8 mouse cellular contexts compared by ENCODE assay signal in genomic region chr11:114064871-114065388, GRCm38 (mm10). TPM values are rescaled to one million over a fixed set of nuclear protein-coding genes. Genes with fewer than 3 reads are reported as not detected.
DNase-seq lines count a peak whose midpoint lies in the region; ATAC-seq and TF ChIP-seq lines count a peak whose summit lies in the region.

No protein-coding gene starts in this region.

- H3K36me3 ChIP-seq in kidney, embryonic 14.5 days (ENCODE audit: control insufficient read depth, insufficient read depth, low read length): no peaks in the 10 kb centered on the region
- no peaks in the 10 kb centered on the region for H3K36me3 ChIP-seq in hindbrain, embryonic 11.5 days (ENCODE audit: control insufficient read depth, insufficient read depth, low read length)
- H3K36me3 ChIP-seq in liver, postnatal 0 days (replicated peaks; ENCODE audit: insufficient read depth, low read length): no peaks in the 10 kb centered on the region

- no peak for TF ChIP-seq EP300 in liver, postnatal 0 days (IDR thresholded peaks at IDR 0.05; ENCODE audit: low read depth)

- TF ChIP-seq CTCF in liver, postnatal 0 days (IDR thresholded peaks at IDR 0.05; ENCODE audit: low read depth): 0 out of 2 replicates have a peak, but pooled peaks have one; percentile 5

- no peaks in the 10 kb centered on the region for H3K9me3 ChIP-seq in kidney, embryonic 14.5 days (ENCODE audit: control insufficient read depth, low read length)
- H3K9me3 ChIP-seq in hindbrain, embryonic 11.5 days (ENCODE audit: control insufficient read depth, low read length): no peaks in the 10 kb centered on the region
- no peaks in the 10 kb centered on the region for H3K9me3 ChIP-seq in liver, postnatal 0 days (ENCODE audit: low read length)

- H3K9ac ChIP-seq in kidney, embryonic 14.5 days (ENCODE audit: low read depth, low read length): peak overlapping the region; percentile 64
- H3K9ac ChIP-seq in hindbrain, embryonic 11.5 days (ENCODE audit: low read depth, low read length): peak overlapping the region; percentile 87
- H3K9ac ChIP-seq in liver, postnatal 0 days (replicated peaks): no peak overlapping the region

- peak; percentile 2; the same call in 1 of the 2 replicates for ATAC-seq in kidney, embryonic 14.5 days (ENCODE audit: low FRiP score, low TSS enrichment)
- no peak for ATAC-seq in hindbrain, embryonic 11.5 days (ENCODE audit: low FRiP score)
- no peak for ATAC-seq in liver, postnatal 0 days

- 1% methylated on average over 32 of the region's 32 CpGs for WGBS in kidney, embryonic 14.5 days
- under 1% methylated on average over 32 of the region's 32 CpGs for WGBS in hindbrain, embryonic 11.5 days
- WGBS in liver, postnatal 0 days (ENCODE audit: insufficient replicate concordance): under 1% methylated on average over 21 of the region's 32 CpGs

- H3K4me2 ChIP-seq in kidney, embryonic 14.5 days (replicated peaks; ENCODE audit: low read depth, low read length): peak overlapping the region; percentile 93
- H3K4me2 ChIP-seq in hindbrain, embryonic 11.5 days (replicated peaks; ENCODE audit: low read depth, low read length): peak overlapping the region; percentile 100
- peak overlapping the region; percentile 72 for H3K4me2 ChIP-seq in liver, postnatal 0 days (ENCODE audit: low read depth, low read length)

- H3K4me3 ChIP-seq in kidney, embryonic 14.5 days (ENCODE audit: low read length): peak overlapping the region; percentile 53
- peak overlapping the region; percentile 67 for H3K4me3 ChIP-seq in hindbrain, embryonic 11.5 days (ENCODE audit: low read depth, low read length)
- H3K4me3 ChIP-seq in liver, postnatal 0 days (ENCODE audit: low read depth, low read length): peak overlapping the region; percentile 41

- no peak overlapping the region for H3K27ac ChIP-seq in kidney, embryonic 14.5 days (ENCODE audit: low read depth, low read length)
- no peak overlapping the region for H3K27ac ChIP-seq in hindbrain, embryonic 11.5 days (ENCODE audit: low read depth, low read length)
- no peak overlapping the region for H3K27ac ChIP-seq in liver, postnatal 0 days (ENCODE audit: low read depth)

- H3K4me1 ChIP-seq in kidney, embryonic 14.5 days (ENCODE audit: control insufficient read depth, insufficient read depth, low read length): peaks cover 26% of the 10 kb centered on the region
- H3K4me1 ChIP-seq in hindbrain, embryonic 11.5 days (replicated peaks; ENCODE audit: control insufficient read depth, insufficient read depth, low read length): peaks cover 18% of the 10 kb centered on the region
- H3K4me1 ChIP-seq in liver, postnatal 0 days (ENCODE audit: insufficient read depth): peaks cover 14% of the 10 kb centered on the region; the same call in 1 of the 2 replicates

- no peak for DNase-seq in kidney, adult 8-10 months
- DNase-seq in embryo, embryonic 11 days: peak; percentile 57
- DNase-seq in hindbrain, embryonic 11.5 days (ENCODE audit: low spot score): peak; percentile 56
- DNase-seq in liver, postnatal 0 days: no peak
- DNase-seq in c-Kit-positive CD71-positive TER-119-positive erythroid progenitor cells, embryonic 14.5 days (ENCODE audit: low spot score): no peak
- DNase-seq in layer of hippocampus, adult 8-10 months (ENCODE audit: low spot score in 2 of 2): no peak
- no peak for DNase-seq in urinary bladder, postnatal 4 days (ENCODE audit: low spot score in 2 of 2)

- peaks cover 35% of the 10 kb centered on the region for H3K27me3 ChIP-seq in kidney, embryonic 14.5 days (ENCODE audit: control insufficient read depth, insufficient read depth, low read length)
- peaks cover 9% of the 10 kb centered on the region for H3K27me3 ChIP-seq in hindbrain, embryonic 11.5 days (ENCODE audit: control insufficient read depth, insufficient read depth, low read length)
- H3K27me3 ChIP-seq in liver, postnatal 0 days (ENCODE audit: insufficient read depth, low read length): peaks cover 49% of the 10 kb centered on the region

RNA-seq across cellular contexts. Expression of gene Sdk2, which starts 1.9 kb away (rescaled TPM):
- 3.7 and 4.2 TPM in 2 replicates for polyA plus RNA-seq in kidney, embryonic 14.5 days (2014; fragmentation: Nextera tagmentation; extraction: Ambion mirVana)
- 2.9 and 4.2 TPM in 2 replicates for polyA plus RNA-seq in hindbrain, embryonic 11.5 days (2014; fragmentation: Nextera tagmentation; extraction: Ambion mirVana)
- 0.12 and 0.15 TPM in 2 replicates for polyA plus RNA-seq in liver, postnatal 0 days (2015; fragmentation: Nextera tagmentation; extraction: Ambion mirVana)
- total RNA-seq in layer of hippocampus, adult 8-10 months (2022): 10 to 100 TPM; 16.1 to 22.7 (median 21.2) TPM

Comparison
In these comparisons a context has a peak if more than half of its experiments do, and no peak if none do; other contexts are left out.
1. DNase-seq: peak in embryo, embryonic 11 days (single experiment) and hindbrain, embryonic 11.5 days (single experiment); none in kidney, adult 8-10 months (0 of 2), liver, postnatal 0 days (single experiment), c-Kit-positive CD71-positive TER-119-positive erythroid progenitor cells, embryonic 14.5 days (single experiment), layer of hippocampus, adult 8-10 months (0 of 2) and urinary bladder, postnatal 4 days (0 of 2).
2. Peak in every context shown above with its lines, with median percentiles within 50 percentile points of each other: H3K4me2 ChIP-seq and H3K4me3 ChIP-seq.